Mouse (Mus musculus): Measurements from ENCODE around the gene Trappc10.

The Trappc10 gene

GRCm38 (mm10) chr10:78143727-78144505 lies 100.5 kb downstream of the Trappc10 start:
- DNase-seq (ENCODE audit: low read depth, low spot score) = no peak
- no peaks in the 10 kb centered on the region for H3K27me3 ChIP-seq (ENCODE audit: control insufficient read depth, insufficient read depth, low read length, poor library complexity, severe bottlenecking)

GRCm38 (mm10) chr10:78140843-78141242 lies 103.6 kb downstream of the Trappc10 start:
- DNase-seq (ENCODE audit: low read depth, low spot score) = no peak
- no peaks in the 10 kb centered on the region for H3K36me3 ChIP-seq (ENCODE audit: control insufficient read depth, insufficient read depth, low read length, poor library complexity, severe bottlenecking)
- no peaks in the 10 kb centered on the region for H3K27me3 ChIP-seq (ENCODE audit: control insufficient read depth, insufficient read depth, low read length, poor library complexity, severe bottlenecking)

More at GRCm38 (mm10) chr10:78143727-78144505, 100.5 kb downstream of the Trappc10 start:
- no peaks in the 10 kb centered on the region for H3K36me3 ChIP-seq (ENCODE audit: control insufficient read depth, insufficient read depth, low read length, poor library complexity, severe bottlenecking)

- H3K27me3 ChIP-seq (ENCODE audit: control insufficient read depth, insufficient read depth, low read length, poor library complexity, severe bottlenecking) = no peaks in the 10 kb centered on the region
- no peak for DNase-seq (ENCODE audit: low read depth, low spot score)
- no peaks in the 10 kb centered on the region for H3K36me3 ChIP-seq (ENCODE audit: control insufficient read depth, insufficient read depth, low read length, poor library complexity, severe bottlenecking)
Observed at GRCm38 (mm10) chr10:78140251-78140600, 104.2 kb downstream of the Trappc10 start.

- DNase-seq (ENCODE audit: low read depth, low spot score) = no peak
- Histone ChIP-seq H3K36me3 (ENCODE audit: control insufficient read depth, insufficient read depth, low read length, poor library complexity, severe bottlenecking) (no peaks in the 10 kb centered on the region), H3K27me3 (ENCODE audit: control insufficient read depth, insufficient read depth, low read length, poor library complexity, severe bottlenecking) (no peaks in the 10 kb centered on the region)
Observed at GRCm38 (mm10) chr10:78139572-78140250, 104.7 kb downstream of the Trappc10 start.

- DNase-seq (ENCODE audit: low read depth, low spot score) = no peak
- H3K27me3 ChIP-seq (ENCODE audit: control insufficient read depth, insufficient read depth, low read length, poor library complexity, severe bottlenecking) = no peaks in the 10 kb centered on the region
- H3K36me3 ChIP-seq (ENCODE audit: control insufficient read depth, insufficient read depth, low read length, poor library complexity, severe bottlenecking) = no peaks in the 10 kb centered on the region
Observed at GRCm38 (mm10) chr10:78138812-78139523, 105.5 kb downstream of the Trappc10 start.

- DNase-seq (ENCODE audit: low read depth, low spot score) = no peak
- Histone ChIP-seq H3K36me3 (ENCODE audit: control insufficient read depth, insufficient read depth, low read length, poor library complexity, severe bottlenecking) (no peaks in the 10 kb centered on the region), H3K27me3 (ENCODE audit: control insufficient read depth, insufficient read depth, low read length, poor library complexity, severe bottlenecking) (no peaks in the 10 kb centered on the region)
Observed at GRCm38 (mm10) chr10:78137191-78137590, 107.2 kb downstream of the Trappc10 start.

Measured in splenic B cell, adult 2 months (primary cell).